Mouse (Mus musculus): ENCODE results near the gene Trp53bp2. TPM values are rescaled to one million over a fixed set of nuclear protein-coding genes. Genes with fewer than 3 reads are reported as not detected.
A peak's percentile ranks its signal among the peaks of the same experiment; 100 is the strongest.

Gene Trp53bp2
- polyA plus RNA-seq, 1 experiment from 2014 or later: 24.1 TPM

DNA sequence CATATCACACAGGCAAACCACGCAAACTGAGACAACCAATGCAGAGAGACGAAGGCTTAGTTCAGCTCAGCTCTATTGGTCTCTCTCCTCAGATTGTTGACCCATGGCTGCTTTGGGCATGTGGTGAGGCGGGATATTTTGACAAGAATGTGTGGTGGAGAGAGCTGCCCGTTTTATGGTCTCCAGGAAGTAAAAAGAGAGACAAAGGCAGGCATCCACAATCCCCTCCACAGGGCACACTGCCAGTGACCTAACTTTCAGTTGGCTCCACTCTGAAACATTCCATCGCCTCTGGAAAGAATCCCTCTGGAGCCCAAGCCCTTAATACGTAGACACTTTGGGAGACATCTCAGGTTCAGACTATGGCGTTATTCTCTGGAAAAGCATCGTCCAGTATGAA lies 10.8 kb upstream of the Trp53bp2 start:
- H3K27me3 ChIP-seq (replicated peaks; ENCODE audit: control insufficient read depth, insufficient read depth, low read length): no peaks in the 10 kb centered on the region
- H3K36me3 ChIP-seq (ENCODE audit: control insufficient read depth, insufficient read depth, low read length): no peaks in the 10 kb centered on the region
- H3K9me3 ChIP-seq (ENCODE audit: control insufficient read depth, low read length): no peaks in the 10 kb centered on the region
- 0 out of 2 replicates have a peak, but pooled peaks cover 5% of the 10 kb centered on the region for H3K4me1 ChIP-seq (ENCODE audit: control insufficient read depth, insufficient read depth, low read length)
- no peak overlapping the region for H3K27ac ChIP-seq (replicated peaks; ENCODE audit: low read depth, low read length)
- WGBS: 72% methylated on average over 8 of the region's 8 CpGs
- no peak overlapping the region for H3K9ac ChIP-seq (ENCODE audit: low read depth, low read length)
- DNase-seq (ENCODE audit: low spot score): peak; percentile 36
- no peak overlapping the region for H3K4me3 ChIP-seq (ENCODE audit: low read depth, low read length)
- no peak for ATAC-seq (ENCODE audit: low read depth)
- no peak overlapping the region for H3K4me2 ChIP-seq (ENCODE audit: low read depth, low read length)

DNA sequence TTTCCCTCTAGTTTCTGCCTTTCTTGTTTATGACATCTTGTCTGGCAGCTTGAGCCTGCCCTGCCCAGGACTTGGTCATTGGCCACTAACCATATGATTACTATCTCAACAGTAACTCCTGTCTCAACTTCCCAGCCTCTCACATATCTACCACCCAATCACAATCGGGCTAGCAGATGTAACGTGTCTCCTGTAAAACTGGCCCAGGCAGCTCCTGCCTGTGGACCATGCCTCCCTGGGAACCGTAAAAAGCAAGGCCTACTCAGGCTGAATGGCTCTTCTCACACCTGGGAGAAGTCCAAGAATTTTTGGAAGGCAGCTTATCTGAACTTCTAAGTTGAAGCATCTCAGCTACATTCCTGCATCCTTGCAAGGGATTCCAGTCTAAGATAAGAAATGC lies 10.2 kb upstream of the Trp53bp2 start:
- H3K4me1 ChIP-seq (ENCODE audit: control insufficient read depth, insufficient read depth, low read length): 0 out of 2 replicates have a peak, but pooled peaks cover 5% of the 10 kb centered on the region
- H3K4me3 ChIP-seq (ENCODE audit: low read depth, low read length): no peak overlapping the region
- no peaks in the 10 kb centered on the region for H3K27me3 ChIP-seq (replicated peaks; ENCODE audit: control insufficient read depth, insufficient read depth, low read length)
- no peak overlapping the region for H3K9ac ChIP-seq (ENCODE audit: low read depth, low read length)
- H3K27ac ChIP-seq (replicated peaks; ENCODE audit: low read depth, low read length): no peak overlapping the region; the same call in 1 of the 2 replicates
- H3K9me3 ChIP-seq (ENCODE audit: control insufficient read depth, low read length): no peaks in the 10 kb centered on the region
- ATAC-seq (ENCODE audit: low read depth) (no peak), DNase-seq (ENCODE audit: low spot score) (no peak)
- no peak overlapping the region for H3K4me2 ChIP-seq (ENCODE audit: low read depth, low read length)
- 66% methylated on average over 3 of the region's 3 CpGs for WGBS
- H3K36me3 ChIP-seq (ENCODE audit: control insufficient read depth, insufficient read depth, low read length): no peaks in the 10 kb centered on the region

DNA sequence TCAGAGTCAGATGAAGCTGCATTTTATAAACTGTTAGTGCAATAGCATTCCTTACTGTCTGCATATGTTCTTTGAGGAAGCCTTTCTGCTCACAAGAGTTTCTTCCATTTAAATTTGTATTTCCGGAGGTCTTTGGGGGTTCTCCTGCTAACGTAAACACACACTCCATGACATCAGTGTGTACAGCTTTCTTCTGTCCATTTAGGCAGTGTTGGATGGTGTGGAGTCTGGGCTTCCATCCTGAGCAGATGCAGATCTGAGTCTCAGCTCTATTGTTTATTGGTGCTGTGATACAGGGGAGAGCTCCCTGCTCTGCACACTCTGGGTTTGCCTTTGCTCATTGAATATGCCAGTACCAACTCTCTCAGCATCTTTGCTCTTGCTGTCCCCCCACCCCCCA lies 9.8 kb upstream of the Trp53bp2 start:
- 0 out of 2 replicates have a peak, but pooled peaks cover 5% of the 10 kb centered on the region for H3K4me1 ChIP-seq (ENCODE audit: control insufficient read depth, insufficient read depth, low read length)
- DNase-seq (ENCODE audit: low spot score) (no peak), ATAC-seq (ENCODE audit: low read depth) (no peak)
- no peak overlapping the region for H3K27ac ChIP-seq (replicated peaks; ENCODE audit: low read depth, low read length)
- no peak overlapping the region for H3K4me3 ChIP-seq (ENCODE audit: low read depth, low read length)
- no peak overlapping the region for H3K9ac ChIP-seq (ENCODE audit: low read depth, low read length)
- H3K27me3 ChIP-seq (replicated peaks; ENCODE audit: control insufficient read depth, insufficient read depth, low read length): no peaks in the 10 kb centered on the region
- H3K9me3 ChIP-seq (ENCODE audit: control insufficient read depth, low read length): no peaks in the 10 kb centered on the region
- 65% methylated on average over 2 of the region's 2 CpGs for WGBS
- no peaks in the 10 kb centered on the region for H3K36me3 ChIP-seq (ENCODE audit: control insufficient read depth, insufficient read depth, low read length)
- no peak overlapping the region for H3K4me2 ChIP-seq (ENCODE audit: low read depth, low read length)

DNA sequence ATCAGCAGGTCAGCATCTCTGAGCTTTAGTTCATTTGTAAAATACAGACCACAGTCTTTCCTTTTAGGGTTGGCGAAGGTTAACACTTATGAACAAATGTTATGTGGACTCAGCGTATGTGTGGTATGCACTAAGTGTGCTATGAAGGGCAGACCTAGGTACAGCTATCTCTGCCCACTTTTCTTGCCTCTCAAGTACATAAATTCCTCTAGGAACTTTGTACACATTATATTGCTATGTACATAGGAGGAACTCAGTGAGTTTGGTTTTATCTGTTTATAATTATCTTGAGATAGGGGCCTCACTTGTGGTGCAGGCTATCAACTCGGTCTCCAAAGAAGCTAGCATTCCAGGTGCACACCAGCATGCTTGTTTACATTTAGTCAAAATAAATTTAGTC lies 9.1 kb upstream of the Trp53bp2 start:
- DNase-seq (ENCODE audit: low spot score) (no peak), ATAC-seq (ENCODE audit: low read depth) (no peak)
- no peak overlapping the region for H3K4me3 ChIP-seq (ENCODE audit: low read depth, low read length)
- 81% methylated on average over 3 of the region's 3 CpGs for WGBS
- H3K4me2 ChIP-seq (ENCODE audit: low read depth, low read length): no peak overlapping the region
- H3K4me1 ChIP-seq (ENCODE audit: control insufficient read depth, insufficient read depth, low read length): 0 out of 2 replicates have a peak, but pooled peaks cover 5% of the 10 kb centered on the region
- H3K27me3 ChIP-seq (replicated peaks; ENCODE audit: control insufficient read depth, insufficient read depth, low read length): no peaks in the 10 kb centered on the region
- no peak overlapping the region for H3K27ac ChIP-seq (replicated peaks; ENCODE audit: low read depth, low read length)
- H3K9ac ChIP-seq (ENCODE audit: low read depth, low read length): no peak overlapping the region
- H3K9me3 ChIP-seq (ENCODE audit: control insufficient read depth, low read length): no peaks in the 10 kb centered on the region
- H3K36me3 ChIP-seq (ENCODE audit: control insufficient read depth, insufficient read depth, low read length): no peaks in the 10 kb centered on the region

DNA sequence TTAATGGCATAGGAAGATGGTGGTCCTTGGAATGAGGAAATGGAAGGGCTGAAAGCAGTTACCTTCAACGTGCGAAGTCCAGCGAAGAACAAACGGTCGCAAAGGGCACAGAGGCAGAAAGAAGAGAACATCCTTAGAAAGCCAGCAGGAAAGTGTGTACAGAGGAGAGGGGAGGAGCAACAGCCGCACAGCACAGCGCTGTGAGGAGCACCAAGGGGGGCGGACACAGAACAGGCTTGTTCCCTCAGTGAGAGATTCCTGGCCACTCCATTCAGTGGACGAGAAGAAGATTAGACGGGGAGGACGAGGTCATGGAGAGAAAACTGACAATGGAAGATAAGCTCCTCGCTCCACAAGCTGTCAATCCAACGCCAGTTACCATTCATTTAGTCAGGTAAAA lies 5.9 kb upstream of the Trp53bp2 start:
- Histone ChIP-seq H3K36me3 (ENCODE audit: control insufficient read depth, insufficient read depth, low read length) (no peaks in the 10 kb centered on the region), H3K4me2 (ENCODE audit: low read depth, low read length) (no peak overlapping the region), H3K4me1 (ENCODE audit: control insufficient read depth, insufficient read depth, low read length) (0 out of 2 replicates have a peak, but pooled peaks cover 2% of the 10 kb centered on the region), H3K9ac (ENCODE audit: low read depth, low read length) (no peak overlapping the region), H3K4me3 (ENCODE audit: low read depth, low read length) (no peak overlapping the region), H3K9me3 (ENCODE audit: control insufficient read depth, low read length) (no peaks in the 10 kb centered on the region), H3K27ac (replicated peaks; ENCODE audit: low read depth, low read length) (no peak overlapping the region), H3K27me3 (replicated peaks; ENCODE audit: control insufficient read depth, insufficient read depth, low read length) (no peaks in the 10 kb centered on the region)
- DNase-seq (ENCODE audit: low spot score) (no peak), ATAC-seq (ENCODE audit: low read depth) (no peak)
- WGBS: 44% methylated on average over 13 of the region's 13 CpGs

DNA sequence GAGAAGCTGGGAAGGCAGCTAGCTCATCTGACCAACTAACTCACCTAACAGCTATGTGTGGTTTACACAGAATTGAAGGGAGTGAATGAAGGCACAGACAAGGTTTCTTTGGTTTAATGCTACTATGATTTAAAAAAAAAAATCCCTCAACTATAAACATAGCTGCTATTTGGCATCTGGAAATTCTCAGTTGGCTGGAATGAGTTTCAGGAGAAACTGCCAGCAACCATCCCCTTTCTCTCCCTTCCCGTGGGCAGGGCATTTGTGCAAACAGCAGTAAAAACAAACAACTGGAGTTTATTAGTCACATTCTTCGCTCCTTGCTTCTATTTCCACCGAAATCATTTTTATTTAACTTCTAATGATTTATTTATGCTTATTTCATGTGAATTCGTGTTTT lies 2.4 kb upstream of the Trp53bp2 start:
- no peak overlapping the region for H3K4me2 ChIP-seq (ENCODE audit: low read depth, low read length)
- no peak overlapping the region for H3K9ac ChIP-seq (ENCODE audit: low read depth, low read length)
- ATAC-seq (ENCODE audit: low read depth): no peak
- H3K9me3 ChIP-seq (ENCODE audit: control insufficient read depth, low read length): no peaks in the 10 kb centered on the region
- H3K4me1 ChIP-seq (ENCODE audit: control insufficient read depth, insufficient read depth, low read length): peaks cover 14% of the 10 kb centered on the region
- 54% methylated on average over 4 of the region's 4 CpGs for WGBS
- H3K36me3 ChIP-seq (ENCODE audit: control insufficient read depth, insufficient read depth, low read length): no peaks in the 10 kb centered on the region
- no peak overlapping the region for H3K4me3 ChIP-seq (ENCODE audit: low read depth, low read length)
- peak; percentile 50 for DNase-seq (ENCODE audit: low spot score)
- H3K27me3 ChIP-seq (replicated peaks; ENCODE audit: control insufficient read depth, insufficient read depth, low read length): no peaks in the 10 kb centered on the region
- H3K27ac ChIP-seq (replicated peaks; ENCODE audit: low read depth, low read length): no peak overlapping the region

DNA sequence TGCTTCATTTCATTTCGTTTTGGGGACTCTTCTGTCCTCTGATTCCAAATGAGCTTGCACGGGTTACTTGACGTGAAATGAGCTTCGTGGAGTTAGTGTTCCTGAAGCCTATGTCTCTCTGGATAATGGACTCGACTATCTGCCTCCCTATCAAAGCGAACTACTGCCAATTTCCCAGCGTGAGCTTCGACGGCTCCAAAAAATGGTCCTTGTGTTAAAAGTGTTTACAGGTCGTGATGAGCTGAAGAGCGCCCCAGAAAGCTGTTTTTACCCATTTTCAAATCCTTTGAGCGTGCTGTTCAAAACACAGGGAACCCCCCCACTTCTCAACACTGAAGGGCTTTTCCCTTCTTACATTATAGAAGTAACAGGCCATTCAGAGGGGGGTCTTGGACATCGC lies 729 bp upstream of the Trp53bp2 start:
- DNase-seq (ENCODE audit: low spot score) (no peak), ATAC-seq (ENCODE audit: low read depth) (no peak)
- H3K4me1 ChIP-seq (ENCODE audit: control insufficient read depth, insufficient read depth, low read length): peaks cover 28% of the 10 kb centered on the region
- peak overlapping the region; percentile 92 for H3K9ac ChIP-seq (ENCODE audit: low read depth, low read length)
- whole genome bisulfite sequencing: 5% methylated on average over 13 of the region's 13 CpGs
- H3K27me3 ChIP-seq (replicated peaks; ENCODE audit: control insufficient read depth, insufficient read depth, low read length): no peaks in the 10 kb centered on the region
- peak overlapping the region; percentile 72 for H3K4me2 ChIP-seq (ENCODE audit: low read depth, low read length)
- peak overlapping the region; percentile 81 for H3K4me3 ChIP-seq (ENCODE audit: low read depth, low read length)
- no peaks in the 10 kb centered on the region for H3K36me3 ChIP-seq (ENCODE audit: control insufficient read depth, insufficient read depth, low read length)
- no peaks in the 10 kb centered on the region for H3K9me3 ChIP-seq (ENCODE audit: control insufficient read depth, low read length)
- peak overlapping the region; percentile 92 for H3K27ac ChIP-seq (replicated peaks; ENCODE audit: low read depth, low read length)

DNA sequence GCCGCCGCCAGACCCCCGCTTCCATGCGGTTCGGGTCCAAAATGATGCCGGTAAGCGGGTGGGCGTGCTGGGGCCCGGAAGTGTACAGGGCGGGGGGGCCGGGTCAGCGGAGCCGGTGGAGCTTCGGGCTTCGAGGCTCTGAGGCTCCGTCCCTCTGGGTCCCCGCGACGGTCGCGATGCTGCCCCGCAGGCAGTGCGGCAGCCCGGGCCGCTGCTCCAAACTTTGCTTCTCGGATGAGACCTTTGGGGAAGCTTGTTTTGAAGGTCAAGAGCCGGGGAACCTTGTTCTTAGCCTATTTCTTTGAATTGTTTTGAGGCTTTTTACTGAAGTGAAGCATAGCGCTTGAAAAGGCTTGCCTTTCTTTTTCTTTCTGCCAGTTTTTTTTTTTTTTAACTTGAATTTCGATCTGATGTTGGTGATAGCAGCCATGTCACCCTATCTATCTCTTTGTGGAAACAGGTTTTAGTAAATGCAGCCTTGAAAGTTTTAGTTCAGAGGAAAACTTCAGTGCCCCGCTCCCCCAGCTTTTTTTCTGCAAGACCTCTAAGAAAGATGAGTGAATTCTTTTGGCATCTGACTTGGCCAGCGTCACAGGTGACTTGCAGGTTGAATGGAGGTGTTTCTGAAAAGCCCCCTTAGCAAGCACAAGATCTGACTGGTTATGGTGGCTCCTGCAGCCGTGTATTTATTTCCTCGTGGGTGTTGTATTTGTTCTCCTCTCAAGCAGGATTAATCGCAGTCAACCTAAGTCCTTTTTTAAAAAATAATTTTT lies 615 bp downstream of the Trp53bp2 start:
- DNase-seq (ENCODE audit: low spot score) (peak; percentile 39), ATAC-seq (ENCODE audit: low read depth) (peak; percentile 62)
- Histone ChIP-seq H3K4me1 (ENCODE audit: control insufficient read depth, insufficient read depth, low read length) (peaks cover 34% of the 10 kb centered on the region), H3K27ac (replicated peaks; ENCODE audit: low read depth, low read length) (peak overlapping the region; percentile 93), H3K4me2 (ENCODE audit: low read depth, low read length) (peak overlapping the region; percentile 72), H3K9me3 (ENCODE audit: control insufficient read depth, low read length) (no peaks in the 10 kb centered on the region), H3K4me3 (ENCODE audit: low read depth, low read length) (peak overlapping the region; percentile 81), H3K27me3 (replicated peaks; ENCODE audit: control insufficient read depth, insufficient read depth, low read length) (no peaks in the 10 kb centered on the region), H3K36me3 (ENCODE audit: control insufficient read depth, insufficient read depth, low read length) (no peaks in the 10 kb centered on the region), H3K9ac (ENCODE audit: low read depth, low read length) (peak overlapping the region; percentile 92)
- 2% methylated on average over 18 of the region's 34 CpGs for WGBS
